Mouse (Mus musculus) midbrain, embryonic 10.5 days (tissue): ENCODE results near the gene Cog6. TPM values are rescaled to one million over a fixed set of nuclear protein-coding genes. Genes with fewer than 3 reads are reported as not detected.

ENCODE experiments used
- DNase-seq: peaks from one replicate; pipeline ENCODE4 v3.0.0-alpha.2; 2017; ENCODE audit warnings: low spot score
- H3K27ac ChIP-seq: fragments of 300-500 bp; sonication (generic); replicated peaks from 2 replicates; pipeline ENCODE4 v1.5.1; 2016; ENCODE audit warnings: mild to moderate bottlenecking
- H3K27me3 ChIP-seq: fragments of 300-500 bp; sonication (generic); 2 replicates; pipeline ENCODE4 v1.6.1; 2016; ENCODE audit warnings: low read depth, mild to moderate bottlenecking; ENCODE audit not compliant: poor library complexity, severe bottlenecking
- H3K36me3 ChIP-seq: fragments of 300-500 bp; sonication (generic); 2 replicates; pipeline ENCODE4 v1.6.1; 2016; ENCODE audit warnings: mild to moderate bottlenecking, moderate library complexity
- H3K4me1 ChIP-seq: fragments of 300-500 bp; sonication (generic); 2 replicates; pipeline ENCODE4 v1.6.1; 2016
- H3K4me3 ChIP-seq: fragments of 300-500 bp; sonication (generic); 2 replicates; pipeline ENCODE4 v1.5.1; 2016; ENCODE audit warnings: mild to moderate bottlenecking, moderate library complexity
- H3K9me3 ChIP-seq: fragments of 300-500 bp; sonication (generic); replicated peaks from 2 replicates; pipeline ENCODE4 v1.6.1; 2016; ENCODE audit warnings: mild to moderate bottlenecking
- WGBS: fragments of 180-500 bp; shearing (Covaris S2); methylation state at CpG from one replicate; pipeline ENCODE4 v1.1.7; 2016; 5-methylcytosine and 5-hydroxymethylcytosine counted together
- polyA plus RNA-seq: library from polyadenylated mRNA; unstranded; fragments of >200 nt; fragmentation: Nextera tagmentation; extraction: Ambion mirVana; gene quantifications from 2 replicates; pipeline ENCODE4 v1.2.1, GENCODE M21; 2016

Gene Cog6
- polyA plus RNA-seq, 1 experiment from 2014 or later: 38.9 TPM

GRCm38 (mm10) chr3:52953831-52954230, 63.2 kb downstream of the Cog6 start:
- Histone ChIP-seq H3K36me3 (no peaks in the 10 kb centered on the region), H3K4me3 (no peak overlapping the region), H3K4me1 (peaks cover 20% of the 10 kb centered on the region), H3K27ac (no peak overlapping the region), H3K27me3 (no peaks in the 10 kb centered on the region), H3K9me3 (no peaks in the 10 kb centered on the region)
- no peak for DNase-seq
- WGBS: 88% methylated on average over 1 of the region's 1 CpGs

- Histone ChIP-seq H3K9me3 (no peaks in the 10 kb centered on the region), H3K36me3 (no peaks in the 10 kb centered on the region), H3K4me1 (no peaks in the 10 kb centered on the region), H3K4me3 (no peak overlapping the region), H3K27ac (no peak overlapping the region), H3K27me3 (no peaks in the 10 kb centered on the region)
- DNase-seq: no peak
- 93% methylated on average over 5 of the region's 5 CpGs for WGBS
Measured at GRCm38 (mm10) chr3:52948824-52949223, 68.2 kb downstream of the Cog6 start.

- Histone ChIP-seq H3K4me1 (no peaks in the 10 kb centered on the region), H3K27me3 (no peaks in the 10 kb centered on the region), H3K4me3 (no peak overlapping the region), H3K9me3 (no peaks in the 10 kb centered on the region), H3K36me3 (no peaks in the 10 kb centered on the region), H3K27ac (no peak overlapping the region)
- WGBS: 92% methylated on average over 5 of the region's 5 CpGs
- DNase-seq: no peak
Measured at GRCm38 (mm10) chr3:52947444-52947843, 69.6 kb downstream of the Cog6 start.

- H3K27me3 ChIP-seq: no peaks in the 10 kb centered on the region
- peaks cover 6% of the 10 kb centered on the region; the same call in 1 of the 2 replicates for H3K4me1 ChIP-seq
- 75% methylated on average over 10 of the region's 10 CpGs for WGBS
- DNase-seq: no peak
- no peak overlapping the region for H3K27ac ChIP-seq
- H3K36me3 ChIP-seq: no peaks in the 10 kb centered on the region
- H3K4me3 ChIP-seq: no peak overlapping the region
- no peaks in the 10 kb centered on the region for H3K9me3 ChIP-seq
Measured at GRCm38 (mm10) chr3:52940832-52941468, 76.1 kb downstream of the Cog6 start.

- Histone ChIP-seq H3K36me3 (no peaks in the 10 kb centered on the region), H3K9me3 (no peaks in the 10 kb centered on the region), H3K27ac (no peak overlapping the region), H3K4me1 (peaks cover 6% of the 10 kb centered on the region; the same call in 1 of the 2 replicates), H3K4me3 (no peak overlapping the region), H3K27me3 (no peaks in the 10 kb centered on the region)
- 80% methylated on average over 5 of the region's 5 CpGs for WGBS
- DNase-seq: no peak
Measured at GRCm38 (mm10) chr3:52938398-52938797, 78.6 kb downstream of the Cog6 start.

GRCm38 (mm10) chr3:52937739-52938306, 79.2 kb downstream of the Cog6 start:
- DNase-seq: no peak
- WGBS: 83% methylated on average over 6 of the region's 6 CpGs
- peaks cover 6% of the 10 kb centered on the region; the same call in 1 of the 2 replicates for H3K4me1 ChIP-seq
- H3K27me3 ChIP-seq: no peaks in the 10 kb centered on the region
- H3K36me3 ChIP-seq: no peaks in the 10 kb centered on the region
- H3K4me3 ChIP-seq: no peak overlapping the region
- H3K27ac ChIP-seq: no peak overlapping the region
- no peaks in the 10 kb centered on the region for H3K9me3 ChIP-seq

- no peak overlapping the region for H3K27ac ChIP-seq
- 81% methylated on average over 2 of the region's 2 CpGs for WGBS
- no peaks in the 10 kb centered on the region for H3K9me3 ChIP-seq
- H3K27me3 ChIP-seq: no peaks in the 10 kb centered on the region
- H3K36me3 ChIP-seq: no peaks in the 10 kb centered on the region
- H3K4me3 ChIP-seq: no peak overlapping the region
- DNase-seq: no peak
- peaks cover 6% of the 10 kb centered on the region for H3K4me1 ChIP-seq
Measured at GRCm38 (mm10) chr3:52931956-52932355, 85.1 kb downstream of the Cog6 start.

Other genes starting within 250 kb of the Cog6 start
- 43.5 and 52.9 TPM in 2 replicates for gene Lhfp, start 24.3 kb upstream of the Cog6 start, polyA plus RNA-seq